7 mouse cellular contexts compared by ENCODE assay signal in the genomic region with DNA sequence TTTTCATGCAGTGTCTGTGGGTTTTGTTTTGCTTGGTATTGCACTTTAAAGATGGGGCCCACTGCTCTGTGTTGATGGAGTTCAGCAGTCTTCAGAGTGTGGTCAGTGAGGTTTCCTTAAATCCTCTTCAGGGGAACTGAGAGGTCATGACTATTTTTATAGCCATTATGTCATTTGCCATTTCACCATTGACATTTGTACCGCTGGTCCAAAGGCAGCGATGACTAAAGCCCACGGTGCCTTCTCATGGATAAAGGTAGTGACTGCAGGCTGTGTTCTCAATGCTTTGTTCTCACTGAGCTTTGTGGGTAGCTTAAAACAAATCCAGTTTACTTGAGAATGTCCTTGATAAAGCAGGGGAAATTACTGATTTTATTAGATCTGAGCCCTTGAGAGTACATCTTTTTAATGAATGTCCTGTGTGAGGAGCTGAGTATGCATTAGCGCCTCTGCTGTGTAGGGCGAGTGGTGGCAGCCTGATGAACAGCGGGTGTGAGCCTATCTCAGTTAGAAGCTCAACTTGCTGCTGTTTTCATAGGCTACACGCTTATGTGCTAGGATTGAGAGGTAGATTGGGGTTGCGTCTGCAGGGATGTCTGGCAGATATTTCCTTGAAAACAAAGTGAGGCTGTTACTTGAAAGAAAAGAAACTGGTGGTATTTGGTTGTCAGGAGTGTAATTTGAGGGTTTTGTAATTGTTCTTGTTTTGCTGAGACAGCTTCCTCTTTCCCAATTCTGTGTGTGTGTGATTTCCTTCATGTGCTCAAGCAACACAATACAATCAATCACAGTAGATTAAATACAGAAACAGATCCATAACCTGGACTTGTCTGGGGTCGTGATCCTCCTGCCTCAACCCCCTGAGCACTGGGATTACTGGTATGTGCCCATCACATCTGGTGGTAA. TPM values are rescaled to one million over a fixed set of nuclear protein-coding genes. Genes with fewer than 3 reads are reported as not detected.
DNase-seq lines count a peak whose midpoint lies in the region; ATAC-seq lines count a peak whose summit lies in the region.

No protein-coding gene starts in this region.

- WGBS in hindbrain, embryonic 16.5 days, result 63% methylated on average over 9 of the region's 9 CpGs
- 80% methylated on average over 9 of the region's 9 CpGs for WGBS in hindbrain, embryonic 10.5 days
- WGBS in midbrain, embryonic 14.5 days, result 60% methylated on average over 9 of the region's 9 CpGs

- H3K9ac ChIP-seq in hindbrain, embryonic 16.5 days (ENCODE audit: low read depth, low read length), result no peak overlapping the region
- no peak overlapping the region for H3K9ac ChIP-seq in midbrain, embryonic 14.5 days (replicated peaks; ENCODE audit: low read length)

- no peaks in the 10 kb centered on the region for H3K27me3 ChIP-seq in hindbrain, embryonic 16.5 days (replicated peaks; ENCODE audit: control insufficient read depth, insufficient read depth, low read length)
- H3K27me3 ChIP-seq in hindbrain, embryonic 10.5 days (ENCODE audit: insufficient read depth, poor library complexity, severe bottlenecking), result no peaks in the 10 kb centered on the region
- no peaks in the 10 kb centered on the region for H3K27me3 ChIP-seq in midbrain, embryonic 14.5 days (ENCODE audit: control insufficient read depth, insufficient read depth, low read length)

- no peaks in the 10 kb centered on the region; the same call in 1 of the 2 replicates for H3K9me3 ChIP-seq in hindbrain, embryonic 16.5 days (ENCODE audit: control insufficient read depth, low read length)
- H3K9me3 ChIP-seq in hindbrain, embryonic 10.5 days, result 0 out of 2 replicates have a peak, but pooled peaks cover 4% of the 10 kb centered on the region
- no peaks in the 10 kb centered on the region for H3K9me3 ChIP-seq in midbrain, embryonic 14.5 days (ENCODE audit: control insufficient read depth, low read length)

- H3K4me2 ChIP-seq in hindbrain, embryonic 16.5 days (ENCODE audit: low read length), result no peak overlapping the region
- no peak overlapping the region for H3K4me2 ChIP-seq in midbrain, embryonic 14.5 days (ENCODE audit: low read length)

- H3K27ac ChIP-seq in hindbrain, embryonic 16.5 days (ENCODE audit: low read depth, low read length), result no peak overlapping the region; the same call in 1 of the 2 replicates
- no peak overlapping the region for H3K27ac ChIP-seq in hindbrain, embryonic 10.5 days
- H3K27ac ChIP-seq in midbrain, embryonic 14.5 days (replicated peaks; ENCODE audit: low read depth, low read length), result peak overlapping the region; percentile 53; the same call in 1 of the 2 replicates

- no peak overlapping the region for H3K4me3 ChIP-seq in hindbrain, embryonic 16.5 days (ENCODE audit: low read length)
- H3K4me3 ChIP-seq in hindbrain, embryonic 10.5 days, result no peak overlapping the region
- no peak overlapping the region for H3K4me3 ChIP-seq in midbrain, embryonic 14.5 days (replicated peaks; ENCODE audit: low read depth, low read length)

- H3K4me1 ChIP-seq in hindbrain, embryonic 16.5 days (ENCODE audit: control insufficient read depth, insufficient read depth, low read depth, low read length), result peaks cover 8% of the 10 kb centered on the region
- H3K4me1 ChIP-seq in hindbrain, embryonic 10.5 days (replicated peaks), result no peaks in the 10 kb centered on the region
- H3K4me1 ChIP-seq in midbrain, embryonic 14.5 days (ENCODE audit: control insufficient read depth, insufficient read depth, low read length), result 0 out of 2 replicates have a peak, but pooled peaks cover 7% of the 10 kb centered on the region

- ATAC-seq in hindbrain, embryonic 16.5 days, result peak; percentile 68
- ATAC-seq in midbrain, embryonic 14.5 days (ENCODE audit: low FRiP score, low TSS enrichment), result no peak

- H3K36me3 ChIP-seq in hindbrain, embryonic 16.5 days (ENCODE audit: control insufficient read depth, insufficient read depth, low read length), result peaks cover 17% of the 10 kb centered on the region
- peaks cover 76% of the 10 kb centered on the region for H3K36me3 ChIP-seq in hindbrain, embryonic 10.5 days
- peaks cover 35% of the 10 kb centered on the region for H3K36me3 ChIP-seq in midbrain, embryonic 14.5 days (ENCODE audit: control insufficient read depth, insufficient read depth, low read length)

- DNase-seq in hindbrain, embryonic 10.5 days (ENCODE audit: low spot score), result no peak
- peak; percentile 21 for DNase-seq in NIH3T3 (ENCODE audit: low read depth)
- DNase-seq in heart, adult 18-20 months, result peak; percentile 29 to 40
- DNase-seq in midbrain, embryonic 14.5 days, result peak; percentile 26
- no peak for DNase-seq in embryo, embryonic 11 days
- DNase-seq in left cerebral cortex, adult 18-20 months (ENCODE audit: low spot score in 2 of 2), result no peak

RNA-seq across cellular contexts. Expression of a gene that starts 15.4 kb away (rescaled TPM):
- 94.9 and 104 TPM in 2 replicates for polyA plus RNA-seq in hindbrain, embryonic 16.5 days (2015; fragmentation: Nextera tagmentation; extraction: Ambion mirVana)
- polyA plus RNA-seq in hindbrain, embryonic 10.5 days (2016; fragmentation: Nextera tagmentation; extraction: Ambion mirVana), result 111 and 143 TPM in 2 replicates
- 10 to 100 TPM; 19.3 to 20.3 TPM for total RNA-seq in heart, adult 18-20 months (2021)
- 96.4 and 107 TPM in 2 replicates for polyA plus RNA-seq in midbrain, embryonic 14.5 days (2014; fragmentation: Nextera tagmentation; extraction: Ambion mirVana)
- total RNA-seq in left cerebral cortex, adult 18-20 months (2021), result 100 to 1,000 TPM; 200 to 219 TPM

Comparison
In these comparisons a context has a peak if more than half of its experiments do, and no peak if none do; other contexts are left out.
1. DNase-seq: peak in NIH3T3 (single experiment), heart, adult 18-20 months (2 of 2) and midbrain, embryonic 14.5 days (single experiment); none in hindbrain, embryonic 10.5 days (single experiment), embryo, embryonic 11 days (single experiment) and left cerebral cortex, adult 18-20 months (0 of 2).